30 mouse cellular contexts compared by ENCODE assay signal in the genomic region with DNA sequence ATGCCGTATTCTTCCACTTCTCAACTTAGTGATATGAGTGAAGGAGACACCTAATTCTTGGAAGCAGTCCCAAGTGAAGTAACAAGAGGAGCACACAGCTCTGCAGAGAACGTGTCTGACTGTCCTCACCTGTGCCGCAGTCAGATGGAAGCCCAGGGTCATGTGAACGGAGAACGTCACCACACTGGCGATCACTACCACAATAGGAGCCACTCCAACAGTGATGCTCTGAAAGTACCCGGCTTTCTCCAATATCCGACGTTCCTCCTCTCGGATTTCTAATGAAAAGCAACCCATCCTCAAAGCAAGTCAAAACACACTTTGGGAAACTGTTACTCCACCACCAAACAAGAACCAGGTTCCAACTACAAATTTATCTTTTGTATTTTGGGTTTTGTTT.
"Had no signal": no experiment of that assay in that cellular context is flagged by ENCODE, and none has a peak within 500 bp of the region (broad histone marks: within the 10 kb centered on the region; RNA-seq: fewer than 3 reads in every experiment).

No protein-coding gene starts in this region.

- H3K4me1 ChIP-seq: heart, embryonic 12.5 days; heart, embryonic 13.5 days; heart, embryonic 15.5 days; hindbrain, embryonic 10.5 days; hindbrain, embryonic 12.5 days; hindbrain, embryonic 13.5 days; hindbrain, embryonic 15.5 days; intestine, embryonic 15.5 days; kidney, embryonic 15.5 days had no signal

- H3K27me3 ChIP-seq: heart, embryonic 12.5 days; heart, embryonic 13.5 days; heart, embryonic 15.5 days; hindbrain, embryonic 12.5 days; hindbrain, embryonic 13.5 days; hindbrain, embryonic 15.5 days; intestine, embryonic 15.5 days; kidney, embryonic 15.5 days had no signal

- DNase-seq: heart, postnatal 10 days; heart, postnatal 14 days; heart, postnatal 36 days; heart, postnatal 4 days; kidney, adult 11 months; kidney, adult 18-20 months; kidney, adult 2 months; kidney, adult 8-10 months; kidney, adult 9 months; kidney, postnatal 10 days; kidney, postnatal 14 days; kidney, postnatal 25 days; kidney, postnatal 36 days; kidney, postnatal 4 days; layer of hippocampus, adult 9-11 months; layer of hippocampus, postnatal 36 days had no signal

- H3K27ac ChIP-seq: heart, embryonic 13.5 days; heart, embryonic 15.5 days; hindbrain, embryonic 10.5 days; hindbrain, embryonic 12.5 days; hindbrain, embryonic 13.5 days; hindbrain, embryonic 14.5 days; hindbrain, embryonic 15.5 days; hindbrain, postnatal 0 days; intestine, embryonic 15.5 days; kidney, embryonic 15.5 days; kidney, postnatal 0 days; layer of hippocampus, adult 2 months; left cerebral cortex, adult 2 months had no signal

- H3K9me3 ChIP-seq: heart, embryonic 12.5 days; heart, embryonic 13.5 days; heart, embryonic 15.5 days; hindbrain, embryonic 10.5 days; hindbrain, embryonic 12.5 days; hindbrain, embryonic 13.5 days; hindbrain, embryonic 15.5 days; intestine, embryonic 15.5 days; kidney, embryonic 15.5 days had no signal

- H3K9ac ChIP-seq: heart, embryonic 12.5 days; heart, embryonic 13.5 days; heart, embryonic 15.5 days; hindbrain, embryonic 12.5 days; hindbrain, embryonic 13.5 days; hindbrain, embryonic 14.5 days; hindbrain, embryonic 15.5 days; intestine, embryonic 15.5 days; kidney, embryonic 15.5 days had no signal

- H3K4me3 ChIP-seq: heart, embryonic 12.5 days; heart, embryonic 13.5 days; heart, embryonic 15.5 days; hindbrain, embryonic 10.5 days; hindbrain, embryonic 12.5 days; hindbrain, embryonic 13.5 days; hindbrain, embryonic 15.5 days; intestine, embryonic 15.5 days; kidney, embryonic 15.5 days; layer of hippocampus, adult 2 months; left cerebral cortex, adult 2 months had no signal
